ENCODE assay signal across 1 mouse cellular context in the genomic region with DNA sequence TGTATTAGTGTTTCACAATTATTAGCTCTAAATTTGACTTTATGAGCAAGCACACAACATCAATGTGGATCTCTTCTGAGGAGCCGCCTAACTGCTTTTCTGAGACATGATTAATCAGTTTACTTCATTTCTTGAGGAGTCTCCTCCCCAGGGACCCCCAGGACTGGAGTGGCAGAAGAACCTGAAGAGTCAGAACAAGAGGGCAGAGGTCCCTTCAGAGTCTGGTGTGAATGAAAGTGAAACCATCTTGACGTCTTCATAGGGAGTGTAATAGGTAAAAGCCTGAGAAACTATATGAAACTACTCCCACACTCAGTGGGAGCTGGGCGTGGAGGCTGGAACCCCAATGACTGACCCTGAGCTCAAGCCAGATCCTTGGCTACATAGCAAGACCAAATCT.
A peak's percentile ranks its signal among the peaks of the same experiment; 100 is the strongest.
TF ChIP-seq lines count a peak whose summit lies in the region.

No protein-coding gene starts in this region.

TF ChIP-seq in CH12.LX, 34 proteins besides CTCF, POLR2A, EP300 and RAD21 (continued from another document):
- 0 out of 2 replicates have a peak, but pooled peaks have one; percentile 45 for TF ChIP-seq MAZ (IDR thresholded peaks at IDR 0.05; ENCODE audit: low read depth, low read length)
TF ChIP-seq in CH12.LX: peak in this region for 11.
